Comparison of ENCODE assay signal across 8 mouse cellular contexts in the genomic region with DNA sequence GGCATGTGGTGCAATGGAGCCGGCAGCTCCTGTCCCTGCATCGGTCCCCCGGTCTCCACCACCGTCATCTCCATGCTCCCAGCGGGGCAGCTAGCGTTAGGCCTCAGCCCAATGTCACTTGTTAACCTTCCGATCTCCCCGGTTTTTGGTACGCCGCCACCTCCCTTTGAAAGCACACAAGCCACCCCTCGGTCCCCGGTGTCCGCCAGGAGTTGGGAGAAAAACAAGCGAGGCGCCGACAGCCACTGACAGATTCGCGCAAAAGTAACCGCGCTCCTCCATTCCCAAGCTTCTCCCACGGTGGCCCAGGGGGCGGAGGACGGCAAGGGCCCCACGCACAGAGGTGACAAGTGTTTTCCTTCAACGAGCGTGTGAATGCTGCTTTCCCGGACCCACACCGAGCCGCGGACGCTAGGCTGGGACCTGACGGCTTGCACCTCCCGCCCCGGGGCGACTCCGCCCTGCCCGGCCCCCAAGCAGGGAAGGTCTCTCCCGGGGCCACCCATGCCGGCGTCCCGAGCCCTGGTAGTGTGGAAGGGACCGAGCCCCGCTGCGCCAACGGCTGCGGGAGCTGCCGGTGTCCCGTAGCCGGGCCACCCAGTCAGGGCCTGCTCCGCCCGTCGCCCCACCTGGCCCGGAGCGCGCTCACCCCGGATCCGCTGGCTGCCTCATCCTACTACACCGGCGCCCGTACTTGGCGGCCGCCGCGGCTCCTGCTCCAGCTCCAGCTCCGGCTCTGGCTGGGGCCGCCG. TPM values are rescaled to one million over a fixed set of nuclear protein-coding genes. Genes with fewer than 3 reads are reported as not detected.
DNase-seq lines count a peak whose midpoint lies in the region; ATAC-seq lines count a peak whose summit lies in the region.

No protein-coding gene starts in this region.

- H3K27me3 ChIP-seq in neural tube, embryonic 11.5 days (ENCODE audit: control insufficient read depth, insufficient read depth, low read length) = no peaks in the 10 kb centered on the region
- 0 out of 2 replicates have a peak, but pooled peaks cover 3% of the 10 kb centered on the region for H3K27me3 ChIP-seq in hindbrain, embryonic 11.5 days (ENCODE audit: control insufficient read depth, insufficient read depth, low read length)

- H3K9ac ChIP-seq in neural tube, embryonic 11.5 days (ENCODE audit: low read length) = peak overlapping the region; percentile 83
- H3K9ac ChIP-seq in hindbrain, embryonic 11.5 days (ENCODE audit: low read depth, low read length) = peak overlapping the region; percentile 85

- peaks cover 2% of the 10 kb centered on the region; the same call in 1 of the 2 replicates for H3K4me1 ChIP-seq in neural tube, embryonic 11.5 days (ENCODE audit: control insufficient read depth, insufficient read depth, low read length)
- H3K4me1 ChIP-seq in hindbrain, embryonic 11.5 days (replicated peaks; ENCODE audit: control insufficient read depth, insufficient read depth, low read length) = no peaks in the 10 kb centered on the region

- H3K36me3 ChIP-seq in neural tube, embryonic 11.5 days (ENCODE audit: control insufficient read depth, insufficient read depth, low read length) = no peaks in the 10 kb centered on the region
- no peaks in the 10 kb centered on the region for H3K36me3 ChIP-seq in hindbrain, embryonic 11.5 days (ENCODE audit: control insufficient read depth, insufficient read depth, low read length)

- DNase-seq in neural tube, embryonic 11.5 days (ENCODE audit: low spot score) = peak; percentile 13
- no peak for DNase-seq in neural tube, embryonic 10.5 days (ENCODE audit: extremely low spot score, low spot score)
- peak; percentile 72 for DNase-seq in cerebellum, adult 9-11 months
- DNase-seq in frontal cortex, adult 2 months (ENCODE audit: extremely low spot score in 1 of 2, low spot score in 1 of 2) = peak; percentile 12 to 39
- no peak for DNase-seq in hindbrain, embryonic 11.5 days (ENCODE audit: low spot score)
- peak; percentile 40 to 42 for DNase-seq in layer of hippocampus, postnatal 25 days (ENCODE audit: extremely low spot score in 1 of 2, low spot score in 1 of 2)
- DNase-seq in lung, postnatal 25 days (ENCODE audit: low spot score) = peak; percentile 39
- DNase-seq in right cerebral cortex, postnatal 25 days = peak; percentile 53

- no peaks in the 10 kb centered on the region for H3K9me3 ChIP-seq in neural tube, embryonic 11.5 days (ENCODE audit: control insufficient read depth, low read length)
- H3K9me3 ChIP-seq in hindbrain, embryonic 11.5 days (ENCODE audit: control insufficient read depth, low read length) = no peaks in the 10 kb centered on the region

- H3K4me3 ChIP-seq in neural tube, embryonic 11.5 days (ENCODE audit: low read depth, low read length) = peak overlapping the region; percentile 97
- peak overlapping the region; percentile 96 for H3K4me3 ChIP-seq in hindbrain, embryonic 11.5 days (ENCODE audit: low read depth, low read length)

- under 1% methylated on average over 52 of the region's 67 CpGs for WGBS in neural tube, embryonic 11.5 days
- WGBS in hindbrain, embryonic 11.5 days = under 1% methylated on average over 63 of the region's 67 CpGs

- peak overlapping the region; percentile 57 for H3K4me2 ChIP-seq in neural tube, embryonic 11.5 days (ENCODE audit: low read depth)
- H3K4me2 ChIP-seq in hindbrain, embryonic 11.5 days (replicated peaks; ENCODE audit: low read depth, low read length) = peak overlapping the region; percentile 81

- peak; percentile 11 for ATAC-seq in neural tube, embryonic 11.5 days (ENCODE audit: insufficient read depth, low FRiP score, low TSS enrichment)
- ATAC-seq in hindbrain, embryonic 11.5 days (ENCODE audit: low FRiP score) = peak; percentile 6

- peak overlapping the region; percentile 53; the same call in 1 of the 2 replicates for H3K27ac ChIP-seq in neural tube, embryonic 11.5 days (ENCODE audit: low read depth, low read length)
- peak overlapping the region; percentile 73 for H3K27ac ChIP-seq in hindbrain, embryonic 11.5 days (ENCODE audit: low read depth, low read length)

RNA-seq across cellular contexts. Expression of gene Tex2, which starts 0.8 kb away (rescaled TPM):
- polyA plus RNA-seq in neural tube, embryonic 11.5 days (2014; fragmentation: Nextera tagmentation; extraction: Ambion mirVana) = 10.7 and 12.2 TPM in 2 replicates
- 57.7 and 59.8 TPM in 2 replicates for polyA plus RNA-seq in frontal cortex, adult 2 months (2012; rRNA removed)
- polyA plus RNA-seq in hindbrain, embryonic 11.5 days (2014; fragmentation: Nextera tagmentation; extraction: Ambion mirVana) = 10.2 and 11.2 TPM in 2 replicates
- total RNA-seq in layer of hippocampus, postnatal 25 days (2021) = 100 to 1,000 TPM; 129 to 144 TPM

Comparison
In these comparisons a context has a peak if more than half of its experiments do, and no peak if none do; other contexts are left out.
1. DNase-seq: peak in neural tube, embryonic 11.5 days (single experiment), cerebellum, adult 9-11 months (single experiment), frontal cortex, adult 2 months (2 of 2), layer of hippocampus, postnatal 25 days (2 of 2), lung, postnatal 25 days (single experiment) and right cerebral cortex, postnatal 25 days (single experiment); none in neural tube, embryonic 10.5 days (single experiment) and hindbrain, embryonic 11.5 days (single experiment).